Mouse (Mus musculus) heart, adult 8-10 months (tissue): Measurements from ENCODE around the gene Zfp607a. TPM values are rescaled to one million over a fixed set of nuclear protein-coding genes. Genes with fewer than 3 reads are reported as not detected.

Source experiments
- total RNA-seq, 4 experiments: library from RNA; stranded (reverse); gene quantifications; 2 replicates each; pipeline ENCODE4 v1.2.4; 2022

Gene Zfp607a
- total RNA-seq, 4 experiments from 2014 or later = 2.5 to 3.3 (median 2.9) TPM

Other genes with a start within 250 kb of the Zfp607a start
- not detected for gene Ttc9b, start 203.6 kb upstream of the Zfp607a start, total RNA-seq
- 10 to 100 TPM; 18.4 to 21.5 (median 20.8) TPM for gene Map3k10, start 182.9 kb upstream of the Zfp607a start, total RNA-seq
- gene Zfp607b, start 168.2 kb upstream of the Zfp607a start, total RNA-seq = 1 to 10 TPM in 1 of 4 experiments, under 1 TPM in 3; 0.56 to 1.9 (median 0.71) TPM
- 1 to 10 TPM; 8.0 to 9.5 (median 8.8) TPM for gene Zfp60, start 126.1 kb upstream of the Zfp607a start, total RNA-seq
- 1 to 10 TPM; 4.0 to 4.9 (median 4.7) TPM for gene Zfp626, start 50.3 kb upstream of the Zfp607a start, total RNA-seq
- gene Zfp59, start 18.9 kb upstream of the Zfp607a start, total RNA-seq = 1 to 10 TPM; 1.9 to 2.5 (median 2.2) TPM
- 1 to 10 TPM; 4.3 to 7.0 (median 5.8) TPM for gene Zfp974, start 71.9 kb downstream of the Zfp607a start, total RNA-seq
- 1 to 10 TPM; 7.3 to 8.2 (median 7.8) TPM for gene Zfp780b, start 121.6 kb downstream of the Zfp607a start, total RNA-seq
- gene Zfp850, start 156.6 kb downstream of the Zfp607a start, total RNA-seq = 1 to 10 TPM in 1 of 4 experiments, under 1 TPM in 3; 0.65 to 1.1 (median 0.85) TPM
- gene Psmc4, start 192.6 kb downstream of the Zfp607a start, total RNA-seq = 10 to 100 TPM; 72.5 to 86.7 (median 82.7) TPM
- not detected for gene Fcgbp, start 213.7 kb downstream of the Zfp607a start, total RNA-seq